Mouse (Mus musculus): ENCODE data around the gene Rpl31. TPM values are rescaled to one million over a fixed set of nuclear protein-coding genes. Genes with fewer than 3 reads are reported as not detected.

Gene Rpl31
- polyA plus RNA-seq (2012; rRNA removed) = 1,715 and 1,749 TPM in 2 replicates

GRCm38 (mm10) chr1:39367601-39368266 is at the start of gene Rpl31:
Gene Rpl31 (plus strand): TSS chr1:39367842.

Other genes starting within 250 kb of the Rpl31 start
- 3.0 and 4.3 TPM in 2 replicates for gene Npas2, start 174.1 kb upstream of the Rpl31 start, polyA plus RNA-seq (2012; rRNA removed)
- gene Tbc1d8, start 110.9 kb downstream of the Rpl31 start, polyA plus RNA-seq (2012; rRNA removed) = 18.8 and 19.2 TPM in 2 replicates
- 20.4 and 20.7 TPM in 2 replicates for gene Cnot11, start 167.2 kb downstream of the Rpl31 start, polyA plus RNA-seq (2012; rRNA removed)
- gene Rnf149, start 209.6 kb downstream of the Rpl31 start, polyA plus RNA-seq (2012; rRNA removed) = 20.0 and 22.2 TPM in 2 replicates

All from central nervous system, embryonic 18 days (tissue).